Mouse (Mus musculus) retina, postnatal 1 day (tissue): Measurements from ENCODE around the gene Ppa1.
"Not testable (repeated sequence)": the region's sequence is repeated elsewhere in the genome, so short reads cannot be mapped to it uniquely, and the experiment has no call there.

Experiments used
- DNase-seq: peaks from one replicate; pipeline ENCODE4 v3.0.0-alpha.2; 2012

Ppa1 gene

GRCm38 (mm10) chr10:61647790-61648736 is at the start of gene Ppa1:
TSS of gene Ppa1 (plus strand) at chr10:61648552.
- peak; percentile 94 for DNase-seq

GRCm38 (mm10) chr10:61599556-61600114 is 48.7 kb upstream of the Ppa1 start:
- DNase-seq = no peak

- peak; percentile 76 for DNase-seq
These were observed 45.9 kb upstream of the Ppa1 start for GRCm38 (mm10) chr10:61602283-61603033.

GRCm38 (mm10) chr10:61604376-61605065 is 43.8 kb upstream of the Ppa1 start:
- DNase-seq = no peak

GRCm38 (mm10) chr10:61605381-61605780 is 43.0 kb upstream of the Ppa1 start:
- DNase-seq = not testable (repeated sequence)

- peak; percentile 74 for DNase-seq
These were observed 42.5 kb upstream of the Ppa1 start for GRCm38 (mm10) chr10:61605851-61606250.

GRCm38 (mm10) chr10:61608233-61608632 is 40.1 kb upstream of the Ppa1 start:
- DNase-seq = no peak

GRCm38 (mm10) chr10:61610650-61611235 is 37.6 kb upstream of the Ppa1 start:
- no peak for DNase-seq

- DNase-seq = peak; percentile 71
These were observed 34.0 kb upstream of the Ppa1 start for GRCm38 (mm10) chr10:61614311-61614710.

GRCm38 (mm10) chr10:61618528-61618927 is 29.8 kb upstream of the Ppa1 start:
- DNase-seq = no peak

- peak; percentile 38 for DNase-seq
These were observed 26.7 kb upstream of the Ppa1 start for GRCm38 (mm10) chr10:61621681-61622080.

- DNase-seq = not testable (repeated sequence)
These were observed 24.5 kb upstream of the Ppa1 start for GRCm38 (mm10) chr10:61623874-61624273.

GRCm38 (mm10) chr10:61624771-61625170 is 23.6 kb upstream of the Ppa1 start:
- DNase-seq = no peak

GRCm38 (mm10) chr10:61625381-61626257 is 22.7 kb upstream of the Ppa1 start:
- peak; percentile 73 for DNase-seq

- no peak for DNase-seq
These were observed 21.8 kb upstream of the Ppa1 start for GRCm38 (mm10) chr10:61626551-61626950.

GRCm38 (mm10) chr10:61627195-61627937 is 21.0 kb upstream of the Ppa1 start:
- peak; percentile 18 for DNase-seq

GRCm38 (mm10) chr10:61627938-61628250 is 20.5 kb upstream of the Ppa1 start:
- no peak for DNase-seq

- no peak for DNase-seq
These were observed 15.9 kb upstream of the Ppa1 start for GRCm38 (mm10) chr10:61632445-61632844.

- no peak for DNase-seq
These were observed 11.3 kb upstream of the Ppa1 start for GRCm38 (mm10) chr10:61637055-61637454.

GRCm38 (mm10) chr10:61640363-61640762 is 8.0 kb upstream of the Ppa1 start:
- no peak for DNase-seq

- no peak for DNase-seq
These were observed 1.8 kb upstream of the Ppa1 start for GRCm38 (mm10) chr10:61646557-61646956.
